Mouse (Mus musculus) embryonic fibroblast, embryonic 13.5 days (primary cell): Measurements from ENCODE around the gene B4galt2. TPM values are rescaled to one million over a fixed set of nuclear protein-coding genes. Genes with fewer than 3 reads are reported as not detected.

Experiments
- H3K27ac ChIP-seq: 2 replicates; pipeline ENCODE4 v1.5.1; 2012; ENCODE audit warnings: low read length, control low read depth, inconsistent platforms; ENCODE audit not compliant: insufficient read depth
- H3K4me1 ChIP-seq: 2 replicates; pipeline ENCODE4 v1.6.1; 2011; ENCODE audit warnings: low read length; ENCODE audit not compliant: control insufficient read depth, insufficient read depth
- H3K4me3 ChIP-seq: 2 replicates; pipeline ENCODE4 v1.5.1; 2011; ENCODE audit warnings: mild to moderate bottlenecking, control low read depth, low read length; ENCODE audit not compliant: insufficient read depth
- CTCF ChIP-seq: IDR thresholded peaks from 2 replicates; pipeline ENCODE4 v1.5.1; 2011; ENCODE audit warnings: mild to moderate bottlenecking, control low read depth, low read length, moderate library complexity, borderline replicate concordance; ENCODE audit not compliant: insufficient read depth
- POLR2A ChIP-seq: IDR thresholded peaks from 2 replicates; pipeline ENCODE4 v1.6.1; 2011; ENCODE audit warnings: low read depth, mild to moderate bottlenecking, control low read depth, low read length, moderate library complexity
- polyA plus RNA-seq: library from polyadenylated mRNA; stranded (reverse); fragments of >200 nt; gene quantifications from 2 replicates; pipeline ENCODE4 v1.2.4, GENCODE M21; 2011; ENCODE audit warnings: low read depth; ENCODE audit not compliant: missing spikeins, insufficient read length

Gene B4galt2
- polyA plus RNA-seq, 1 experiment, result 45.6 TPM

GRCm38 (mm10) chr4:117912685-117913273, 29.5 kb upstream of the B4galt2 start:
- Histone ChIP-seq H3K27ac (no peak overlapping the region), H3K4me1 (no peaks in the 10 kb centered on the region; the same call in 1 of the 2 replicates), H3K4me3 (no peak overlapping the region)
- no peak for TF ChIP-seq CTCF

GRCm38 (mm10) chr4:117912131-117912561, 28.9 kb upstream of the B4galt2 start:
- Histone ChIP-seq H3K27ac (no peak overlapping the region), H3K4me1 (no peaks in the 10 kb centered on the region; the same call in 1 of the 2 replicates), H3K4me3 (no peak overlapping the region)
- no peak for TF ChIP-seq CTCF

GRCm38 (mm10) chr4:117908834-117909453, 25.7 kb upstream of the B4galt2 start:
- no peak for TF ChIP-seq POLR2A
- no peak for TF ChIP-seq CTCF
- Histone ChIP-seq H3K4me1 (peaks cover 5% of the 10 kb centered on the region), H3K27ac (no peak overlapping the region), H3K4me3 (no peak overlapping the region)

GRCm38 (mm10) chr4:117906196-117906595, 22.9 kb upstream of the B4galt2 start:
- TF ChIP-seq POLR2A (no peak), CTCF (no peak)
- Histone ChIP-seq H3K27ac (no peak overlapping the region), H3K4me3 (no peak overlapping the region), H3K4me1 (peaks cover 5% of the 10 kb centered on the region; the same call in 1 of the 2 replicates)

GRCm38 (mm10) chr4:117904761-117905160, 21.5 kb upstream of the B4galt2 start:
- H3K27ac ChIP-seq, result no peak overlapping the region
- TF ChIP-seq CTCF (no peak), POLR2A (no peak)
- H3K4me1 ChIP-seq, result peaks cover 5% of the 10 kb centered on the region; the same call in 1 of the 2 replicates
- H3K4me3 ChIP-seq, result no peak overlapping the region

GRCm38 (mm10) chr4:117904094-117904493, 20.8 kb upstream of the B4galt2 start:
- Histone ChIP-seq H3K4me1 (peaks cover 5% of the 10 kb centered on the region; the same call in 1 of the 2 replicates), H3K4me3 (no peak overlapping the region), H3K27ac (no peak overlapping the region)
- TF ChIP-seq CTCF (no peak), POLR2A (no peak)

GRCm38 (mm10) chr4:117898111-117898510, 14.8 kb upstream of the B4galt2 start:
- H3K27ac ChIP-seq, result no peak overlapping the region
- TF ChIP-seq POLR2A, result no peak
- TF ChIP-seq CTCF, result no peak
- H3K4me1 ChIP-seq, result no peaks in the 10 kb centered on the region
- no peak overlapping the region for H3K4me3 ChIP-seq

- TF ChIP-seq CTCF, result no peak
- no peak for TF ChIP-seq POLR2A
Measured at GRCm38 (mm10) chr4:117896031-117896430, 12.7 kb upstream of the B4galt2 start.

GRCm38 (mm10) chr4:117895339-117895738, 12.1 kb upstream of the B4galt2 start:
- Histone ChIP-seq H3K4me1 (no peaks in the 10 kb centered on the region), H3K27ac (no peak overlapping the region), H3K4me3 (no peak overlapping the region)
- TF ChIP-seq POLR2A (no peak), CTCF (no peak)

More at GRCm38 (mm10) chr4:117896031-117896430, 12.7 kb upstream of the B4galt2 start:
- no peaks in the 10 kb centered on the region for H3K4me1 ChIP-seq
- no peak overlapping the region for H3K27ac ChIP-seq
- no peak overlapping the region for H3K4me3 ChIP-seq

GRCm38 (mm10) chr4:117894601-117895000, 11.3 kb upstream of the B4galt2 start:
- no peaks in the 10 kb centered on the region for H3K4me1 ChIP-seq
- no peak overlapping the region for H3K27ac ChIP-seq
- TF ChIP-seq CTCF, result no peak
- TF ChIP-seq POLR2A, result no peak
- H3K4me3 ChIP-seq, result no peak overlapping the region
